Mouse (Mus musculus) spleen, adult 12 weeks (tissue): Measurements from ENCODE around the gene Cyp2w1.

Source experiments
- DNase-seq: peaks from one replicate; pipeline ENCODE4 v3.0.0; 2022; ENCODE audit warnings: low spot score

The Cyp2w1 gene

GRCm38 (mm10) chr5:139364911-139365571 is 12.6 kb downstream of the Cyp2w1 start:
- no peak for DNase-seq

- DNase-seq: no peak
Measured at GRCm38 (mm10) chr5:139365827-139366226, 13.4 kb downstream of the Cyp2w1 start.

- no peak for DNase-seq
Measured at GRCm38 (mm10) chr5:139366484-139366883, 14.1 kb downstream of the Cyp2w1 start.

- no peak for DNase-seq
Measured at GRCm38 (mm10) chr5:139367884-139368458, 15.6 kb downstream of the Cyp2w1 start.

GRCm38 (mm10) chr5:139368638-139369320 is 16.4 kb downstream of the Cyp2w1 start:
- DNase-seq: no peak

- DNase-seq: no peak
Measured at GRCm38 (mm10) chr5:139370336-139370735, 17.9 kb downstream of the Cyp2w1 start.

GRCm38 (mm10) chr5:139371118-139371517 is 18.7 kb downstream of the Cyp2w1 start:
- no peak for DNase-seq

GRCm38 (mm10) chr5:139371631-139372401 is 19.4 kb downstream of the Cyp2w1 start:
- peak; percentile 91 for DNase-seq

GRCm38 (mm10) chr5:139373126-139373525 is 20.7 kb downstream of the Cyp2w1 start:
- no peak for DNase-seq

GRCm38 (mm10) chr5:139373889-139374444 is 21.6 kb downstream of the Cyp2w1 start:
- DNase-seq: no peak

- no peak for DNase-seq
Measured at GRCm38 (mm10) chr5:139374841-139375240, 22.4 kb downstream of the Cyp2w1 start.

- DNase-seq: no peak
Measured at GRCm38 (mm10) chr5:139377468-139378270, 25.3 kb downstream of the Cyp2w1 start, which contains the start of gene Gpr146. Gene Gpr146 (plus strand): TSS chr5:139377697.

- DNase-seq: no peak
Measured at GRCm38 (mm10) chr5:139378271-139378556, 25.8 kb downstream of the Cyp2w1 start.

- DNase-seq: no peak
Measured at GRCm38 (mm10) chr5:139378986-139379629, 26.7 kb downstream of the Cyp2w1 start.

GRCm38 (mm10) chr5:139379771-139380384 is 27.5 kb downstream of the Cyp2w1 start:
- DNase-seq: no peak

GRCm38 (mm10) chr5:139380385-139381248 is 28.2 kb downstream of the Cyp2w1 start:
- peak; percentile 84 for DNase-seq

GRCm38 (mm10) chr5:139381586-139382513 is 29.4 kb downstream of the Cyp2w1 start:
- DNase-seq: peak; percentile 67

GRCm38 (mm10) chr5:139382760-139383159 is 30.3 kb downstream of the Cyp2w1 start:
- DNase-seq: peak; percentile 66
